Mouse (Mus musculus): ENCODE data around the gene Fbxo27. TPM values are rescaled to one million over a fixed set of nuclear protein-coding genes. Genes with fewer than 3 reads are reported as not detected.

Gene Fbxo27
- 0.26 TPM in 2 replicates for polyA plus RNA-seq (2012; ENCODE audit: low replicate concordance)

DNA sequence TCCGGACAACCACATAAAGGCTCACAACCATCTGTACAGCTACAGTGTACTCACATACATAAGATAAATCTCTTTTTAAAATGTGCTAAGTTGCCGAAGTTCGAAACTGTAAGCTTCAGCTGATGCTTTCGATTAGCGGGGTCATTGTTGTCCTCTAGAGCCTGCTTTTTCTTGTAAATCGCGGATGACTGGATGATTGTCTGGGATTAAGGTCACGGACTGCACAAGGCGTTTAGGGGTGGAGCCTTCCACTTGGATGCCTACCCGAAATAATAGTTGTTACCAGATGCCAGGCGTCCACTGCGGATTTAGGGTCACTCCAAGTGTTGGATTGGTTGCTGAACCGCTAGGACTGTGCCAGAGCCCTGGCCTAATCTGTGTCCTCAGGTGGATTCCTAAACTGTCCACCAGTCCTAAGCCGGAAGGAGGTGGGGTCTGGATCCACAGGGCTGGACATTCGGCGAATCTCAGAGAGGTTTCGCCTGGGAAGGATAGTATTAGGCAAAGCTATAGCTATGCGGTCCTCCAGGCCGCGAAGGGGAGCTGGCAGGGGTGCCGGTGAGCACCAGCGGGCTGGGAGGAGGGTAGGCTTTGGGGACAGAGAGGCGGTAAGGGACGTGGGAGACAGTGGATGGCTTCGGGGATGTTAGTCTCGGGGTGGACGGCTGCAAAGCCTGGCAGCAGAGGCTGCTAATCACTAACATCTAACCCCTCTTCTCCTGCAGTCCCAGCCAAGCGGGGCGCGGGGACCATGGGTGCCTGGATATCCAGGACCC is at the start of gene Fbxo27:
Gene Fbxo27 (plus strand): TSS at position 305 of the 776 bp plus-strand sequence.

DNA sequence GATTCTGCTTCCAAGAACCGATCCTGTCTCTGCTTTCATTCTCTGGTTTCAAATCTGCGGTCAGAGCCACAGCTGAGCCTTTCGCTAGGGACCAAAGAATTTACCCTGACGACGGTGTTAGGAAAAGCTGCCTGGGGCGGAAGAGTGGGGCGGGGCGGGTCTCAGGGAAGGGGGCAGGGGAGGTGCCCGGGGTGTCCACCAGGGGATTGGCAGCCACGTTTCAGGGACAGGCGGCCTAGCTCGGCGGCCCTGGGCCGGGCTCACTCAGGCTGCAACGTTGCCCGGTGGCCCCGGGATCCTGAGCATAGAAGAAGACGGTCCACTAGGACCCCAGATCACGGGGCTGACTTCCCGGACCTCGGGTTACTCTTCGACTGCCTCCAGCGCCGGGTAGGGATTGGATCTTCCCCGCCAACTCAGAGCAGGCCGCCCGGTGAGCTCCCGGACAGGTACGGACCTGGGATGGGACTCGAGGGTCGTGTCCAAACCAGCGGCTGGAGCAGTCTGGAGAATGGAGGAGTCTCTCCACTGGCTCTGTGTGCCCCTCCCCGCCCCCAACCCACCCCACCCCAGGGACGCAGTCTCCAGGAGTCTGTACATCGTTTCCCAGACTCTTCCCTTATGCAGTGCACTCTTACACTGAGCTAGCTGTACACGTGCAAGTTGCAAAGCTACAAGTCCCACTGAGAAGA is 24.1 kb downstream of the Fbxo27 start, which contains the start of gene Fbxo17:
Gene Fbxo17 (plus strand): TSS at position 215 of the 692 bp plus-strand sequence.

GRCm38 (mm10) chr7:28741709-28742438 is 49.2 kb downstream of the Fbxo27 start, which contains the start of the genes Mrps12 and Sars2:
Gene Mrps12, minus strand, starts transcription at chr7:28741820.
Gene Sars2, plus strand, starts transcription at chr7:28741992.

Other genes with a start within 250 kb of the Fbxo27 start
- 0.54 and 0.84 TPM in 2 replicates for gene Lrfn1, start 240.9 kb upstream of the Fbxo27 start, polyA plus RNA-seq (2012; ENCODE audit: low replicate concordance)
- gene Ifnl2, start 182.4 kb upstream of the Fbxo27 start, polyA plus RNA-seq (2012; ENCODE audit: low replicate concordance): not detected in 2 replicates
- not detected in 2 replicates for gene Ifnl3, start 170.0 kb upstream of the Fbxo27 start, polyA plus RNA-seq (2012; ENCODE audit: low replicate concordance)
- not detected in 2 replicates for gene Sycn, start 152.0 kb upstream of the Fbxo27 start, polyA plus RNA-seq (2012; ENCODE audit: low replicate concordance)
- gene Nccrp1, start 145.6 kb upstream of the Fbxo27 start, polyA plus RNA-seq (2012; ENCODE audit: low replicate concordance): 0.15 and 0.30 TPM in 2 replicates
- 121 and 137 TPM in 2 replicates for gene Samd4b, start 94.7 kb upstream of the Fbxo27 start, polyA plus RNA-seq (2012; ENCODE audit: low replicate concordance)
- gene Pak4, start 94.7 kb upstream of the Fbxo27 start, polyA plus RNA-seq (2012; ENCODE audit: low replicate concordance): 59.1 and 63.0 TPM in 2 replicates
- gene Acp7, start 61.5 kb upstream of the Fbxo27 start, polyA plus RNA-seq (2012; ENCODE audit: low replicate concordance): not detected in 2 replicates
- 0.34 and 0.60 TPM in 2 replicates for gene Fbxo17, start 24.0 kb downstream of the Fbxo27 start, polyA plus RNA-seq (2012; ENCODE audit: low replicate concordance)
- gene Mrps12, start 49.0 kb downstream of the Fbxo27 start, polyA plus RNA-seq (2012; ENCODE audit: low replicate concordance): 270 and 504 TPM in 2 replicates
- gene Sars2, start 49.1 kb downstream of the Fbxo27 start, polyA plus RNA-seq (2012; ENCODE audit: low replicate concordance): 52.8 and 59.0 TPM in 2 replicates
- gene Ccer2, start 63.3 kb downstream of the Fbxo27 start, polyA plus RNA-seq (2012; ENCODE audit: low replicate concordance): 0.23 TPM in 1 of 2 replicates, not detected in the other
- 114 and 160 TPM in 2 replicates for gene Sirt2, start 73.9 kb downstream of the Fbxo27 start, polyA plus RNA-seq (2012; ENCODE audit: low replicate concordance)
- gene Nfkbib, start 74.7 kb downstream of the Fbxo27 start, polyA plus RNA-seq (2012; ENCODE audit: low replicate concordance): 136 and 205 TPM in 2 replicates
- gene Rinl, start 96.1 kb downstream of the Fbxo27 start, polyA plus RNA-seq (2012; ENCODE audit: low replicate concordance): 96.6 and 114 TPM in 2 replicates
- 590 and 675 TPM in 2 replicates for gene Hnrnpl, start 115.7 kb downstream of the Fbxo27 start, polyA plus RNA-seq (2012; ENCODE audit: low replicate concordance)
- gene Ech1, start 132.4 kb downstream of the Fbxo27 start, polyA plus RNA-seq (2012; ENCODE audit: low replicate concordance): 3.3 and 24.2 TPM in 2 replicates
- gene Lgals4, start 141.0 kb downstream of the Fbxo27 start, polyA plus RNA-seq (2012; ENCODE audit: low replicate concordance): 2.6 TPM in 1 of 2 replicates, not detected in the other
- 7.4 and 7.6 TPM in 2 replicates for gene Lgals7, start 171.0 kb downstream of the Fbxo27 start, polyA plus RNA-seq (2012; ENCODE audit: low replicate concordance)
- gene Capn12, start 188.6 kb downstream of the Fbxo27 start, polyA plus RNA-seq (2012; ENCODE audit: low replicate concordance): 0.07 TPM in 1 of 2 replicates, not detected in the other

Data from leukemia stem cell, adult 10-12 weeks (primary cell).